Mouse (Mus musculus) embryonic facial prominence, embryonic 11.5 days (tissue): ENCODE results near the gene Tyw1. TPM values are rescaled to one million over a fixed set of nuclear protein-coding genes. Genes with fewer than 3 reads are reported as not detected.
A peak's percentile ranks its signal among the peaks of the same experiment; 100 is the strongest.

Experiments used
- ATAC-seq: fragments of 200-750 bp; cut with Nextera tagmentation; replicated peaks from 2 replicates; pipeline ENCODE4 v1.8.0; 2017; ENCODE audit warnings: low read depth; ENCODE audit not compliant: insufficient number of reproducible peaks, low FRiP score, low TSS enrichment
- DNase-seq: peaks from one replicate; pipeline ENCODE4 v3.0.0-alpha.2; 2015; ENCODE audit warnings: low spot score
- H3K27ac ChIP-seq: fragments of 300-500 bp; sonication (generic); replicated peaks from 2 replicates; pipeline ENCODE4 v1.5.1; 2014; ENCODE audit warnings: mild to moderate bottlenecking, low read depth, low read length, control low read depth
- H3K27me3 ChIP-seq: fragments of 300-500 bp; sonication (generic); 2 replicates; pipeline ENCODE4 v1.6.1; 2014; ENCODE audit warnings: mild to moderate bottlenecking, low read length, moderate library complexity, mixed read lengths; ENCODE audit not compliant: control insufficient read depth, insufficient read depth
- H3K36me3 ChIP-seq: fragments of 300-500 bp; sonication (generic); replicated peaks from 2 replicates; pipeline ENCODE4 v1.6.1; 2014; ENCODE audit warnings: low read depth, mild to moderate bottlenecking, low read length, moderate library complexity, mixed read lengths; ENCODE audit not compliant: control insufficient read depth, insufficient read depth
- H3K4me1 ChIP-seq: fragments of 300-500 bp; sonication (generic); 2 replicates; pipeline ENCODE4 v1.6.1; 2014; ENCODE audit warnings: low read length, mixed read lengths; ENCODE audit not compliant: control insufficient read depth, insufficient read depth
- H3K4me2 ChIP-seq: fragments of 300-500 bp; sonication (generic); 2 replicates; pipeline ENCODE4 v1.6.1; 2014; ENCODE audit warnings: low read depth, mild to moderate bottlenecking, control low read depth, low read length, moderate library complexity
- H3K4me3 ChIP-seq: fragments of 300-500 bp; sonication (generic); 2 replicates; pipeline ENCODE4 v1.5.1; 2014; ENCODE audit warnings: low read depth, low read length, control low read depth
- H3K9ac ChIP-seq: fragments of 300-500 bp; sonication (generic); replicated peaks from 2 replicates; pipeline ENCODE4 v1.6.1; 2014; ENCODE audit warnings: mild to moderate bottlenecking, control low read depth, low read length
- H3K9me3 ChIP-seq: fragments of 300-500 bp; sonication (generic); replicated peaks from 2 replicates; pipeline ENCODE4 v1.6.1; 2016; ENCODE audit warnings: mild to moderate bottlenecking, low read length, inconsistent platforms, mixed read lengths; ENCODE audit not compliant: control insufficient read depth
- whole genome bisulfite sequencing: fragments of 180-500 bp; shearing (Covaris S2); extraction: QIAGEN DNeasy Blood & Tissue Kit; methylation state at CpG from one replicate; pipeline ENCODE4 v1.1.7; 2014; 5-methylcytosine and 5-hydroxymethylcytosine counted together
- polyA plus RNA-seq: library from polyadenylated mRNA; unstranded; fragments of >200 nt; fragmentation: Nextera tagmentation; extraction: Ambion mirVana; gene quantifications from 2 replicates; pipeline ENCODE4 v1.2.1, GENCODE M21; 2014

Tyw1 gene
- polyA plus RNA-seq: 27.8 and 30.1 TPM in 2 replicates

DNA sequence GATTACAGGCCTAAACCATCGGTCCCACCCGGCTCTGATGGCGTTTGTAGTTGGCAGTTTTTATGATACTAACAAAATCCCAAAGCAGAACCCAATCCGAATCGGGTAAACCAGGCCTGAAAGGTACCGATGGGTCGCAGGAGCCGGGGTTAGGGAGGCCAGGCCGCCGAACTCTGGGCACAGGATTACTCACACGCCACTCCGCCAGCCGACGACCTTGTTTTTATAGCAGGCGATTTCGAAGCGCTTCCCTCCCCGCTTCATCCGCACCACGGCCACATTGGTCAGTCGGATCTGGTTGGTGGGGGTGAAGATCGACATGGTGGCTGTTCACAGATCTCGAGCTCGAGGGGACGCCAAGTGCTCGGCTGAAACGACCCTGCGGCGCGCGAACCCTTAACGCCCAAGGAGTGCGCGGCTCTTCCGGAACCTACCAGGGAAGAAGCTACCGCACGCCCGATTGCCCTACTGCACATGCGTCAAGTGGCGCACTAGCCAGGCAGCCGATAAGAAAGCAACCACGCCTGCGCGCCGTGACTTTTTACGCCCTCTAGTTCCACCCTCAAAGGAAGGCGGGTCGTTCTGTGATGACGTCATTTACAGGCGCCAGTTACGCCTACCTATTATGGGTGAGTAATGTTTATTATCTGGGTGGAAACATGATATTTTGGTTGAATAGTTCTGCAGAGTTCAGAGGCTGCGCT is at the start of gene Tyw1, which contains the start of gene Sbds:
TSS of gene Tyw1 (plus strand) at position 603 of the 704 bp plus-strand sequence.
TSS of gene Sbds (minus strand) at position 514 of the 704 bp plus-strand sequence.
- Histone ChIP-seq H3K9me3 (no peaks in the 10 kb centered on the region), H3K27ac (no peak within 1 kb of the TSS; the same call in 1 of the 2 replicates), H3K4me1 (no peaks in the 10 kb centered on the region), H3K36me3 (no peaks in the 10 kb centered on the region; the same call in 1 of the 2 replicates), H3K9ac (peak within 1 kb of the TSS; percentile 72), H3K4me2 (peak within 1 kb of the TSS; percentile 58), H3K27me3 (no peaks in the 10 kb centered on the region), H3K4me3 (peak within 1 kb of the TSS; percentile 66)
- peak; percentile 99 for DNase-seq
- peak; percentile 87 for ATAC-seq
- WGBS: 0% methylated on average over 52 of the region's 52 CpGs

DNA sequence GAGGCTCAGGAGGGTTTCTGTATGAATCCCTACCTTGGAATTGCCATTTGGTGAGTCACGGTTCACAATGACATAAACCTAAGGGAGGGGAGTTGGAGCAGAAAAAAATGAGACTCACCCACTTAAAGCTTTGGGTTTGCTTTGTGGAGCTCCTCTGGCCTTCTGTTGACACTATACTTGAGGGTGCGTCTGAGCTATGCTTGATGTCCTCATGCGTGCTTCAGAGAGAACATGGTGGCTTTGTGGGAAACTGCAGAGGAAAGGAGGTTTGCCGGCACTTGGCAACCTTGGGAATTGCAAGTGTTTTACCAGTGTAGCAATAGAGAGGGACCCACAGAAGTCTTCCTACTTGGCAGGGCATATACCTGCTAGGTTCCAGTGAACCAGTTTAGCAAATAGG is 48.1 kb upstream of the Tyw1 start:
- no peak for DNase-seq
- H3K4me3 ChIP-seq: no peak overlapping the region
- peaks cover 9% of the 10 kb centered on the region for H3K36me3 ChIP-seq
- WGBS: 94% methylated on average over 4 of the region's 4 CpGs
- H3K9ac ChIP-seq: no peak overlapping the region
- H3K27ac ChIP-seq: no peak overlapping the region
- no peaks in the 10 kb centered on the region for H3K9me3 ChIP-seq
- ATAC-seq: no peak
- H3K4me2 ChIP-seq: no peak overlapping the region
- H3K4me1 ChIP-seq: no peaks in the 10 kb centered on the region
- no peaks in the 10 kb centered on the region for H3K27me3 ChIP-seq

DNA sequence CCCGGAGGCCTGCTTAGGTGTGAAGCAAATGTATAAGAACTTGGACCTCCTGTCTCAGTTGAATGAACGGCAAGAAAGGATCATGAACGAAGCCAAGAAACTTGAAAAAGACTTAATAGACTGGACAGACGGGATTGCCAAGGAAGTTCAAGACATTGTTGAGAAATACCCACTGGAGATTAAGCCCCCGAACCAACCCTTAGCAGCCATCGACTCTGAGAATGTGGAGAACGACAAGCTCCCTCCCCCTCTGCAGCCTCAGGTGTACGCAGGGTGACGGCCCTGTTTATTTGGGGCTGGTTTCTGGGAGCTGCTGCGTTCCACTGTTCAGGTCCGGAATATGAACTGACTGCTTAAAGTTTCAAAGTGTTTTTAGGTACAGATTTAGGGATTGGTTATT is 42.5 kb upstream of the Tyw1 start:
- ATAC-seq (no peak), DNase-seq (no peak)
- no peak overlapping the region for H3K4me3 ChIP-seq
- no peaks in the 10 kb centered on the region for H3K9me3 ChIP-seq
- H3K9ac ChIP-seq: no peak overlapping the region
- H3K4me2 ChIP-seq: no peak overlapping the region
- H3K4me1 ChIP-seq: no peaks in the 10 kb centered on the region
- peaks cover 9% of the 10 kb centered on the region for H3K36me3 ChIP-seq
- H3K27ac ChIP-seq: no peak overlapping the region
- WGBS: 87% methylated on average over 11 of the region's 11 CpGs
- H3K27me3 ChIP-seq: no peaks in the 10 kb centered on the region

DNA sequence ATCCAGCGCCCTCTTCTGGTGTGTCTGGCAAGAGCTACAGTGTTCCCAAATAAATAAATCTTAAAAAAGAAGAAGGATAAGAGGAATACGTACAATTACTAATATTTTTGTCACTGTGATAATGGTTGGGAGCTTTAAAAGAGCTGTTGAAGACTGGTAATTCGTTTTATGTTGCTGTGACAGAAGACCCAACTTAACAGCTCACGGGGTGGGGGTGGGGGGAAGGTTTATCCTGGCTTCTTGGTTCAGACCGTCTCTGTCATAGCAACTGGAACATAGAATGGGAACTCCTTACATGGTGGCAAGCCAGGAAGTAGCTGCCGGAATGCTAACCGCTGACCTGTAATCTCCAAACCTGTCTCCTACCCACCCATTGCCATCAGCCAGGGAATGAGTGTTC is 38.6 kb upstream of the Tyw1 start, which contains the start of gene Tmem248:
TSS of gene Tmem248 (plus strand) at position 301 of the 400 bp plus-strand sequence.
- DNase-seq (no peak), ATAC-seq (no peak)
- H3K9me3 ChIP-seq: no peaks in the 10 kb centered on the region
- no peaks in the 10 kb centered on the region for H3K27me3 ChIP-seq
- H3K4me2 ChIP-seq: no peak within 1 kb of the TSS
- no peak within 1 kb of the TSS for H3K9ac ChIP-seq
- no peaks in the 10 kb centered on the region; the same call in 1 of the 2 replicates for H3K36me3 ChIP-seq
- H3K4me1 ChIP-seq: no peaks in the 10 kb centered on the region
- no peak within 1 kb of the TSS for H3K4me3 ChIP-seq
- no peak within 1 kb of the TSS for H3K27ac ChIP-seq
- 82% methylated on average over 7 of the region's 7 CpGs for WGBS

DNA sequence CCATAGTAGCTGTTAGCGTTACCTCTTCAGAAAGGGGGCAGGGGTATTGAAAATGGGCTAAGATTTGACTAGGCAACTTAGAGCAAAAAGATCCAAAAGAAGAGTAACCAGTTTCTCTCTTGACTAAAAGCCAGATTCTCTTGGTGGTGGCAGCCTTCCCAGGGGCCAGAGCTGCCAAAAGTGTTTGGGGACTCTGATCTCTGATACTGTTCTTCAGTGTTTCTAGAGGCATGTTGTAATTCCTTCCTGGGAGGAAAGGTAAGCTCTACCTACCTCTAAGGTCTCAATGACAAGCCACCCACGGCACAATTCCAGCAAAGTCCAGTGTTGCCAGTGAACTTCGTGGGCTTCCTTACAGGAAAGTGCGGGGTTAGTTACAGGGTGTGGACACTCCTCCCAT is 38.0 kb upstream of the Tyw1 start:
- Histone ChIP-seq H3K9ac (no peak overlapping the region), H3K36me3 (no peaks in the 10 kb centered on the region), H3K9me3 (no peaks in the 10 kb centered on the region), H3K4me1 (no peaks in the 10 kb centered on the region), H3K4me3 (no peak overlapping the region), H3K4me2 (no peak overlapping the region), H3K27ac (no peak overlapping the region), H3K27me3 (no peaks in the 10 kb centered on the region)
- DNase-seq (no peak), ATAC-seq (no peak)
- 87% methylated on average over 4 of the region's 4 CpGs for WGBS

DNA sequence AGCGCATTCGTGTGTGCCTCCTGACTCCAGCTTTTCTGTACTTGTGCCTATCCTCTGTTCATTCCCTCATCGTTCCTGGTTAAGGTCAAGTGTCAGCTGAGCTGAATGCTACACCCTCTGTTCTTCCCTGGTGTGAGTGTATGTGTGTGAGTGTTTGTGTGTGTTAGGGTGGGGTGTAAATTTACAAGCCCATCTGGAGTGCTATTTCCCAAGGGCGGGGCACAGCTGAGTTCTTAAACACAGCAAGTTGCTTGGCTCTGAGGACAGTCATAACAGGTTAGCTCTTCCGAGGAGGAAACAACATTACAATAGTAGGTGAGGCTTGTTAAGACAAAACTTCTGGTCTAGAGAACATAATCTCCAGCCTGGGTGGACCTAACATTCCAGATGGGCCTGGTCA is 37.1 kb upstream of the Tyw1 start:
- H3K9ac ChIP-seq: no peak overlapping the region
- no peaks in the 10 kb centered on the region for H3K36me3 ChIP-seq
- H3K4me1 ChIP-seq: no peaks in the 10 kb centered on the region
- no peak overlapping the region for H3K4me2 ChIP-seq
- 85% methylated on average over 5 of the region's 5 CpGs for whole genome bisulfite sequencing
- ATAC-seq (no peak), DNase-seq (no peak)
- no peak overlapping the region for H3K4me3 ChIP-seq
- no peaks in the 10 kb centered on the region for H3K9me3 ChIP-seq
- H3K27ac ChIP-seq: no peak overlapping the region
- no peaks in the 10 kb centered on the region for H3K27me3 ChIP-seq

DNA sequence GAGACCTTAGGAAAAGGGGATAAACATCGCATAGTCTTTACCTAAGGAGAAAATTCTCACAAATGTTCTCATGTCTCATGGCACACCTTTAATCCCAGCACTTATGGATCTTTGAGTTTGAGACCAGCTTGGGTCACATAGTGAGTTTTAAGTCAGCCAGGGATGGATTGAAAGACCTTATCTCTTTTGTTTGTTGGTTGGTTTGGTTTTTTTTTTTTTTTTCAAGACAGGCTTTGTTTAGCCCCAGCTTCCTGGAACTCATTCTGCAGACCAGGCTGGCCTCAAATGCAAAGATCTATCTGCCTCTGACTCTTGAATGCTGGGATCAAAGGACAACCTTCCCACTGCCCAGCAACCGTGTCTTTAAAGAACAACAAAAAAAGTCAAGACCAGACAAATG is 34.1 kb upstream of the Tyw1 start:
- no peaks in the 10 kb centered on the region for H3K27me3 ChIP-seq
- 50% methylated on average over 2 of the region's 2 CpGs for WGBS
- ATAC-seq (no peak), DNase-seq (no peak)
- no peaks in the 10 kb centered on the region for H3K9me3 ChIP-seq
- peak overlapping the region; percentile 97; the same call in 1 of the 2 replicates for H3K9ac ChIP-seq
- H3K4me2 ChIP-seq: peak overlapping the region; percentile 51
- peak overlapping the region; percentile 98 for H3K4me3 ChIP-seq
- H3K27ac ChIP-seq: no peak overlapping the region
- no peaks in the 10 kb centered on the region for H3K36me3 ChIP-seq
- H3K4me1 ChIP-seq: no peaks in the 10 kb centered on the region

DNA sequence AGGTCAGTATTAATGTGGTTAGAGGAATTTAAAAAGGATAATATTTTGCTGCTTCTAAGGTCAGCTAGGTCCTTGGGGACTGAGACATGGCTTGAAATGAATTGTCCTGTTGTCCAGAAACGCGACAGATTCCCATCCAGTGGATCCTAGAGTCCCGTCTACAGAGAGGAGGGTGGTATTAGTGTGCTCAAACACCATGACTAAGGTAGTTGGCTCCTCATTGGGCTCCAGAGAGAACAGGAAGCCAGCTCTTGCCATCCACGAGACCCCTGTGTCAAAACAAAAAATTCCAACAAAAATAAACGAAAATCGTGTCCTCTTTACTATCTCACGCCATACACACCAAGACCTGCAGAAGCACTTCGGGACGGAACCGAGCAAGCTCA is 33.7 kb upstream of the Tyw1 start:
- H3K36me3 ChIP-seq: no peaks in the 10 kb centered on the region
- peak overlapping the region; percentile 76; the same call in 1 of the 2 replicates for H3K27ac ChIP-seq
- peak overlapping the region; percentile 97 for H3K9ac ChIP-seq
- no peaks in the 10 kb centered on the region for H3K4me1 ChIP-seq
- H3K4me2 ChIP-seq: peak overlapping the region; percentile 51
- peak overlapping the region; percentile 98 for H3K4me3 ChIP-seq
- ATAC-seq (no peak; the same call in 1 of the 2 replicates), DNase-seq (no peak)
- H3K9me3 ChIP-seq: no peaks in the 10 kb centered on the region
- 1% methylated on average over 10 of the region's 10 CpGs for WGBS
- no peaks in the 10 kb centered on the region for H3K27me3 ChIP-seq
